Mouse (Mus musculus) megakaryocyte, embryonic 14.5 days (primary cell): ENCODE measurements at regions not wholly inside any gene's neighbourhood (a gene's known extent, or its start where the extent isn't known, plus 50 kb on each side); places are given as distances from the start of the nearest gene placed in this dataset.

Source experiments
- H3K27me3 ChIP-seq: replicated peaks from 2 replicates; pipeline ENCODE3; 2012; ENCODE audit warnings: inconsistent platforms
- H3K36me3 ChIP-seq: replicated peaks from 2 replicates; pipeline ENCODE3; 2012; ENCODE audit warnings: low read length, inconsistent platforms, mixed read lengths
- H3K4me1 ChIP-seq: 2 replicates; pipeline ENCODE4 v1.6.1; 2012; ENCODE audit warnings: inconsistent platforms
- H3K4me3 ChIP-seq: replicated peaks from 2 replicates; pipeline ENCODE3; 2012; ENCODE audit warnings: moderate library complexity, mild to moderate bottlenecking, inconsistent platforms
- H3K9me3 ChIP-seq: 2 replicates; pipeline ENCODE4 v1.6.1; 2012; ENCODE audit warnings: inconsistent platforms
- FLI1 ChIP-seq: IDR thresholded peaks from 2 replicates; pipeline ENCODE4 v1.6.1; 2012; ENCODE audit warnings: low read length, inconsistent platforms, mixed read lengths
- GATA1 ChIP-seq: IDR thresholded peaks from 3 replicates; pipeline ENCODE4 v1.6.1; 2012; ENCODE audit warnings: mixed read lengths, low read length, inconsistent platforms, borderline replicate concordance

DNA sequence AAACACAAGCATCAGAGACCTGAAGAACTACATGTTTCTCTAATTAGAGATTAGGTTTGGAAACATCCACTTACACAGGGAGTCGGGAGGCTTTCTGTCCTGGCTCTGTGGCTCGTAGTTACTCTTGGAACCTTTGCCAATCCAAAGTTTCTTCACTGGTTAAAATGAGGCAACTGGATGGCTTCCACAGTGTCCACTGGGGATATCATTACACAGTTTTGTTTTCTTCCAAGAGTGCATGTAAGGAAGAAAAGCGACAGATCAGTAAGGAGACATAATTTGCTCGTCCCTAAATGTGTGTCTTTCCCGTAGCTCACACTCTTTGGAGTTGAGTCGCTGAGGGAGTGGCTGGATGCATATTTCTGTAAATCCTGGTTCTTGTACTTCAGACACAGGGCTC is 1325.4 kb upstream of the Zeb2 start:
- H3K36me3 ChIP-seq = no peaks in the 10 kb centered on the region
- peaks cover 19% of the 10 kb centered on the region for H3K4me1 ChIP-seq
- TF ChIP-seq GATA1 = no peak
- no peak for TF ChIP-seq FLI1
- H3K4me3 ChIP-seq = no peak overlapping the region
- no peaks in the 10 kb centered on the region for H3K9me3 ChIP-seq
- H3K27me3 ChIP-seq = peaks cover 4% of the 10 kb centered on the region

DNA sequence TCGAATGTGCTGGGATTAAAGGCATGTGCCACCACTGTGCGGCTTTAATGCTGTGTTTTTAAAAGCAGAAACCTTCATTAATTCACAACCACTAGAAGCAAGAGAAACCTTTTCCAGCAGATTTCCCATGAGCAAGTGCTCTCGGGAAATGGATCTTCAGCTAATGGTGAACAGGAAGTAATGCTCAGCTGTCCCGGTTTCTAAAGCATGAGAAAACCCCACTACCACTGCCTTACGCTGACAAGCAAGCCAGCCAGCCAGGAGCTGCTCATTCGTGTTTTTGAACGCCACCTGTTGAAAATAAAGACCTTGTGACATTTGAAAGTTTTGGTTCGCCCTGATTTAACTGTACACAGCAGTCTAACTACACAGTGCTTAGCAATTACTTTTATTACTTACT is 1324.7 kb upstream of the Zeb2 start:
- no peak overlapping the region for H3K4me3 ChIP-seq
- no peaks in the 10 kb centered on the region for H3K9me3 ChIP-seq
- no peaks in the 10 kb centered on the region for H3K36me3 ChIP-seq
- peaks cover 4% of the 10 kb centered on the region for H3K27me3 ChIP-seq
- H3K4me1 ChIP-seq = peaks cover 19% of the 10 kb centered on the region
- no peak for TF ChIP-seq GATA1
- TF ChIP-seq FLI1 = no peak

DNA sequence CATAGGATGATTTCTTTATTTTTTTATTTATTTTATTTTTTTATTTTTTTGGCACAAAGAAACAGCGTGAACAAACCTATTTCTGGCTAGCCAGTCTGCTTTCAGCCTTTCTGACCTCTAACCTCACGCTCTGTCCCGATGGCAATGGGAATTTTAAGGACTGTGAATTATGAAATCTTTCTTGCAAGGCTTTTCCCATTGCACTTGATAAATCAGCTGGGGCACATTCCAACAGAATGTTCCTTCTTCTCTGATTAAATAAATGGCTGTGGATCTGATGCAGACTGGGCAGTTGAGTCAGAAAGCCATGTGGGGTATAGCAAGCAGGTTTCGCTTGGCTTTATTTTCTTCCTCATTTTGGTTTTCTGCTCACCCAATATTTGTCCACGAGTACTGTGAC is 1324.2 kb upstream of the Zeb2 start:
- TF ChIP-seq FLI1 (no peak), GATA1 (no peak)
- H3K4me3 ChIP-seq = no peak overlapping the region
- H3K9me3 ChIP-seq = no peaks in the 10 kb centered on the region
- no peaks in the 10 kb centered on the region for H3K36me3 ChIP-seq
- peaks cover 4% of the 10 kb centered on the region for H3K27me3 ChIP-seq
- peaks cover 19% of the 10 kb centered on the region for H3K4me1 ChIP-seq

DNA sequence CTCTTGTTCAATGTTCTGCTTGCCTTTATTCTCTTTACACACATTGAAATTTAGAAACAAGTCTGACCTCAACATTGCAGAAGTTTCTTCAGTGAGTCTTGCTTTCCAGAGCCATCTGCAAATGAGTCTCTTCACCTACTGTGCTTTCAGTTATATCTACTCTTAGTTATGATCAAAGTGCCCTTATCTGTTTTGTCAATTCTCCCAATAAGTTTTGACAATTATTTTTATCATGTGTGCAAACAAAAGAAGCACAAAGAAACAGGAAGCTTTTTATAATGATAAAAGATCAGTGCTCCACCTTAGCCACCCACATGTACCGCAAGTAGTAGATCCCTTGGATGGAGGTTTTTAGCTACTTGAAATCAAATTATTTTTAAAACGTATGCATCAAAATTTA is 1322.8 kb upstream of the Zeb2 start:
- TF ChIP-seq FLI1 (no peak), GATA1 (no peak)

DNA sequence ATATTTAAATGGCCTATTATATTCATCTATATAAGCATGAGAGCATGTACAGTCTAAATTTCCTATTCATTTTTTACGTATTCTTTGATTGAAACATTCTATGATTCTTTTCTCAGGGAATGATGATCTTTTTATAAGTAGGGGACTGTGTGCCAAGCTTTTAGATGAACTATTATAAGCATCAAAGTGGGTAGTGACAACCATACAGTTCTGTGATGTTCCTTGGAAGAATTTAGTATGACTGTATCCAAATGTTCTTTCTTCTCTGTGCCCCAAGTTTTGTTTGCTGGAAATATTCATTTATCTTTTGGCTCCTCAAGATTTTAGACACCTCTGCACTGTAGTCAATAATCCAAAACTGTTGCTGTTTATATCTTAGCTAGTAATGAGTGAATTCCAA is 1301.1 kb upstream of the Zeb2 start:
- Histone ChIP-seq H3K27me3 (no peaks in the 10 kb centered on the region), H3K36me3 (no peaks in the 10 kb centered on the region), H3K9me3 (no peaks in the 10 kb centered on the region), H3K4me1 (no peaks in the 10 kb centered on the region), H3K4me3 (no peak overlapping the region)
- TF ChIP-seq GATA1 = no peak
- no peak for TF ChIP-seq FLI1

More for the DNA sequence above, 1322.8 kb upstream of the Zeb2 start:
- no peaks in the 10 kb centered on the region for H3K36me3 ChIP-seq
- H3K4me1 ChIP-seq = peaks cover 19% of the 10 kb centered on the region
- H3K27me3 ChIP-seq = peaks cover 2% of the 10 kb centered on the region
- no peak overlapping the region for H3K4me3 ChIP-seq
- no peaks in the 10 kb centered on the region for H3K9me3 ChIP-seq

DNA sequence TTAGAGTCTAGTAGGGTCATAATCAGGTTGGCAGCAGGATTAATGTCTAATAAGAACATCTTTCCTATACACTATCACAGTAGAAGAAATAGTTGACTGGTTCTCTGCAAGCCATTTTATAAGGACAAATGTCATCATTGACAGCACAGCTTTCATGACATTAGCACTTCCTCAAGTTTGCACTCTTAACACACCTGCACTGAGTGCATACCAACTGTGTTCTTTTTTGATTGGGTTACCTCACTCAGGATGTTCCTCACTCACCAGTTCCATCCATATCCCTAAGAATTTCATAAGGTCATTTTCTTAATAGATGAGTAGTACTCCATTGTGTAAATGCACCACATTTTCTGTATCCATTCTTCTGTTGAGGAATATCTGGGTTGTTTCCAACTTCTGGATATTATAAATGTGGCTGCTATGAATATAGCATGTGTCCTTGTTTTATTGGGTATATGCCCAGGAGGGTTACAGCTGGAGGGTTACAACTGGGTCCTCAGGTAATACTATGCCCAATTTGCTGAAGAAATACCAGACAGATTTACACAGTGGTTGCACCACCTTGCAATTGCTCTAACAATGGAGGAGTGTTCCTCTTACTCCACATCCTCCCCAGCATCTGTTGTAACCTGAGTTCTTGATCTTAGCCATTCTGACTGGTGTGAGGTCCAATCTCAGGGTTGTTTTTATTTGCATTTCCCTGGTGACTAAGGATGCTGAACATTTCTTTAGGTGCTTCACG is 1285.3 kb upstream of the Zeb2 start:
- Histone ChIP-seq H3K36me3 (no peaks in the 10 kb centered on the region), H3K27me3 (no peaks in the 10 kb centered on the region), H3K9me3 (no peaks in the 10 kb centered on the region), H3K4me1 (no peaks in the 10 kb centered on the region), H3K4me3 (no peak overlapping the region)
- TF ChIP-seq FLI1 (no peak), GATA1 (no peak)

DNA sequence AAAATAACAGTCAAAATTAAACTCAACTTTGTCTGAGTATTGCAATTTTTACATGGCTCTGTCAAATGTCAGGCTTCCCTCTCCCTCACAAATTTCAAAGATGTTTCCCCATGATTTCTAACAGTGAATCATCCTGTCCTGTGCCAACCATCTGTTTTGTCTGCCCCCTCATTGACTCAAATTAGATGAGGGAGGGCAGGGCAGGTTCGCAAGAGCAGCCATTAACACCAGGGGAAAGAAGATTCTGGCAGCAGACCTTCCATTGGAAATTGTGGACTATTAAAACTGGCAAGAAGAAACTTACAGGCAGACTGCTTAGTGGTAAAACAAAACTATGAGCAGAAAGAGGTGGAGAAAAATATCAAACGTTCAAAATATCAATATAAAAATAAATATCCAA is 1277.0 kb upstream of the Zeb2 start:
- TF ChIP-seq GATA1 = no peak
- TF ChIP-seq FLI1 = no peak
- H3K4me1 ChIP-seq = no peaks in the 10 kb centered on the region

DNA sequence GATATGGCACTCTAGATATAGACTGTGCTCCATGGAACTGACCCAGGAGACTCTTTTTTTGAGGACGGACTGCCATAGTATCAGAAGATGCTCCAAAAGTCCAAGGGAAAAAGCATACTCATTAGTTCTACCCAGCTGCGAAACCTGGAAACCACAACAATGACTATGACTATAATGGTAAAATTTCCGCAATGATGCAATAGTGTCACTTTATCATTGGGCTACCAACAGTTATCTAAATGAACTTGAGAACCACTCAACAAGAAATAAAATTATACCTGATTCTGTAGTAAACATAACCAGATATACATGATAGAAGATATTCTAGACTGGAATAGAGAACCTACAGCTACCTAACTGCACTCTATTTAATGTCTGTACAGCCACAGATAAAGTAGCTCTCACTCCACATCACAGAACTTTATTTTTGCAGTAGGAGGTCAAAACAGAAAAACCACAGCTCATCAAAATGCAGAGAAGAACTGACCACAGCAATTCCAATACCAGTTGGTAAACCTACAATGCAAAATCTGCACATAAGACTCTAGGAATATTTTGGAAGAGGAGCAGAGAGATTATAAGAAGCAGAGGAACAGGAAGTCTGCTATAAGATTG is 1255.8 kb upstream of the Zeb2 start:
- no peak overlapping the region for H3K4me3 ChIP-seq
- peaks cover 6% of the 10 kb centered on the region for H3K4me1 ChIP-seq
- H3K36me3 ChIP-seq = no peaks in the 10 kb centered on the region
- H3K27me3 ChIP-seq = no peaks in the 10 kb centered on the region
- H3K9me3 ChIP-seq = peaks cover 8% of the 10 kb centered on the region; the same call in 1 of the 2 replicates
- TF ChIP-seq GATA1 (no peak), FLI1 (no peak)

More for the DNA sequence above, 1277.0 kb upstream of the Zeb2 start:
- H3K36me3 ChIP-seq = no peaks in the 10 kb centered on the region
- H3K4me3 ChIP-seq = no peak overlapping the region
- H3K27me3 ChIP-seq = no peaks in the 10 kb centered on the region
- H3K9me3 ChIP-seq = 0 out of 2 replicates have a peak, but pooled peaks cover 4% of the 10 kb centered on the region

DNA sequence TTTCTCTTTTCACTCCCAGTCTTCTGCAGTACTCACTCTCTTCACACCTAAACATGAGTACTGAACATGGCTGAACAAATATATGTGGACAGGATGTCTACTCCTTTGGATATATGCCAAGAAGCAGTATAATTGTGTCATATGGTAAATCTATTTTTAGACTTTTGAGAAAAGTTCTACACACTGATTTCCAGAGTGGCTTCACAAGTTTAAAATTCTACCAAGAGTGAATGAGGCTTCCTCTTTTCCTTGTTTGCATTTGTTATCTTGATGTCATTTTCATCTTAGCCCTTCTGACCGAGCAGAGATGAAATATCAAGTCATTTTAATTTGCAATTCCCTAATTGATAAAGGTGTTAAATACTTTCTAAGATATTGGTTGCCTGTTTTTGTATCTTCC is 1254.6 kb upstream of the Zeb2 start:
- Histone ChIP-seq H3K27me3 (no peaks in the 10 kb centered on the region), H3K4me1 (peaks cover 6% of the 10 kb centered on the region), H3K9me3 (peaks cover 8% of the 10 kb centered on the region; the same call in 1 of the 2 replicates), H3K36me3 (no peaks in the 10 kb centered on the region), H3K4me3 (no peak overlapping the region)
- no peak for TF ChIP-seq GATA1
- no peak for TF ChIP-seq FLI1

DNA sequence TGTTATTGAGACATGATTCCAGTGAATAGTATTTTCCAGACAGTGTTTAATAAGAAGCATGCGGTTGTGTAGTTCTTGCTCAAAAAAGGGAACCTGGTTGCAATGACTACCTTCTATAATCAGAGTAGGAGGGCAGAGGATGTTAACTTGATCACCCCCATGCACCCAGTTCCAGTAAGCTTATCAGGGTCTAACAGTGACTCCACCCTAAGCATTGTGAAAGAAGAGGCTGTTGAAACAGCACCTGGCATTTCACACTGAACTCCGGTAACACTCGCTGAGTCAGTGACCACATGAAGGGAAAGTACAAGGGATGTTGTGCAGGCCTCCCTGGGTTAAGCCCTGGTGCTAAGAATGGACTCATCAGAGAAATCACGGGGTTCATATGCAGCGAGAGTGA is 1253.8 kb upstream of the Zeb2 start:
- peaks cover 6% of the 10 kb centered on the region for H3K4me1 ChIP-seq
- H3K9me3 ChIP-seq = peaks cover 8% of the 10 kb centered on the region; the same call in 1 of the 2 replicates
- H3K4me3 ChIP-seq = peak overlapping the region; percentile 56
- no peaks in the 10 kb centered on the region for H3K36me3 ChIP-seq
- TF ChIP-seq FLI1 (no peak), GATA1 (no peak)
- no peaks in the 10 kb centered on the region for H3K27me3 ChIP-seq
